Mouse (Mus musculus) lung, adult 2 months (tissue): ENCODE measurements at regions not wholly inside any gene's neighbourhood (a gene's known extent, or its start where the extent isn't known, plus 50 kb on each side); places are given as distances from the start of the nearest gene placed in this dataset.

ENCODE experiments used
- DNase-seq: peaks from one replicate; pipeline ENCODE4 v3.0.0; 2022
- H3K4me1 ChIP-seq: fragments of 200-500 bp; 2 replicates; pipeline ENCODE4 v1.6.1; 2011; ENCODE audit warnings: low read length; ENCODE audit not compliant: control insufficient read depth, insufficient read depth
- H3K4me3 ChIP-seq: fragments of 200-500 bp; replicated peaks from 2 replicates; pipeline ENCODE3; 2011; ENCODE audit warnings: low read depth, mild to moderate bottlenecking, control low read depth, low read length; ENCODE audit errors: extremely low read depth
- CTCF ChIP-seq: fragments of 200-500 bp; IDR thresholded peaks from 2 replicates; pipeline ENCODE4 v1.5.1; 2011; ENCODE audit warnings: mild to moderate bottlenecking, low read length, control low read depth; ENCODE audit not compliant: insufficient read depth
- POLR2A ChIP-seq: fragments of 200-500 bp; IDR thresholded peaks from 2 replicates; pipeline ENCODE4 v1.6.1; 2011; ENCODE audit warnings: low read depth, mild to moderate bottlenecking, control low read depth, low read length, borderline replicate concordance; ENCODE audit errors: extremely low read depth
- WGBS: fragments of 180-500 bp; shearing (Covaris S2); methylation state at CpG from one replicate; pipeline ENCODE4 v1.1.7; 2018; 5-methylcytosine and 5-hydroxymethylcytosine counted together

- DNase-seq, result no peak
- TF ChIP-seq CTCF (no peak), POLR2A (no peak)
- H3K4me1 ChIP-seq, result no peaks in the 10 kb centered on the region
- WGBS, result 82% methylated on average over 1 of the region's 1 CpGs
- no peak overlapping the region for H3K4me3 ChIP-seq
These were observed 447.8 kb downstream of the Dync2h1 start for GRCm38 (mm10) chr9:6736411-6736810.

DNA sequence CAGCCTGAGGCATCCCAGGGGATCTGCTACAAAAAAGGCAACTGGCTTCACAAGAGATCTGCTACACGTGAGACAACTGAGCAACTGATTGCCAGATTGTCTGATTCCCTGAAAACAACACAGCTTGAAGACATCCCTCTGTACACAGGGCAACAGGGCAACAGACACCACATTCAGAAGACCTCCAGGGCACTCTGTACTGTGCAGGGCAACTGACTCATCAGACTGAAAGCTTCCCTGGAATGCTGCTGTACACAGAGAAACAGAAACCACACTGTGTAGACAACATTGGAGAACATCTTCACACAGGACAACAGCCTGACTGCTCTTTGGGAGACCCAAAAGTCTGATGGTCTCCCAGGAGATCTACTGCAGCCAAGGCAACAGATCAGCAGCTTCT lies 456.8 kb upstream of the Ddi1 start:
- TF ChIP-seq POLR2A (no peak), CTCF (no peak)
- Histone ChIP-seq H3K4me3 (no peak overlapping the region), H3K4me1 (no peaks in the 10 kb centered on the region)
- 66% methylated on average over 1 of the region's 1 CpGs for WGBS
- DNase-seq, result no peak

- 74% methylated on average over 3 of the region's 3 CpGs for WGBS
- DNase-seq, result no peak
- Histone ChIP-seq H3K4me1 (no peaks in the 10 kb centered on the region), H3K4me3 (no peak overlapping the region)
- TF ChIP-seq POLR2A (no peak), CTCF (no peak)
These were observed 407.6 kb upstream of the Ddi1 start for GRCm38 (mm10) chr9:6677225-6677718.

DNA sequence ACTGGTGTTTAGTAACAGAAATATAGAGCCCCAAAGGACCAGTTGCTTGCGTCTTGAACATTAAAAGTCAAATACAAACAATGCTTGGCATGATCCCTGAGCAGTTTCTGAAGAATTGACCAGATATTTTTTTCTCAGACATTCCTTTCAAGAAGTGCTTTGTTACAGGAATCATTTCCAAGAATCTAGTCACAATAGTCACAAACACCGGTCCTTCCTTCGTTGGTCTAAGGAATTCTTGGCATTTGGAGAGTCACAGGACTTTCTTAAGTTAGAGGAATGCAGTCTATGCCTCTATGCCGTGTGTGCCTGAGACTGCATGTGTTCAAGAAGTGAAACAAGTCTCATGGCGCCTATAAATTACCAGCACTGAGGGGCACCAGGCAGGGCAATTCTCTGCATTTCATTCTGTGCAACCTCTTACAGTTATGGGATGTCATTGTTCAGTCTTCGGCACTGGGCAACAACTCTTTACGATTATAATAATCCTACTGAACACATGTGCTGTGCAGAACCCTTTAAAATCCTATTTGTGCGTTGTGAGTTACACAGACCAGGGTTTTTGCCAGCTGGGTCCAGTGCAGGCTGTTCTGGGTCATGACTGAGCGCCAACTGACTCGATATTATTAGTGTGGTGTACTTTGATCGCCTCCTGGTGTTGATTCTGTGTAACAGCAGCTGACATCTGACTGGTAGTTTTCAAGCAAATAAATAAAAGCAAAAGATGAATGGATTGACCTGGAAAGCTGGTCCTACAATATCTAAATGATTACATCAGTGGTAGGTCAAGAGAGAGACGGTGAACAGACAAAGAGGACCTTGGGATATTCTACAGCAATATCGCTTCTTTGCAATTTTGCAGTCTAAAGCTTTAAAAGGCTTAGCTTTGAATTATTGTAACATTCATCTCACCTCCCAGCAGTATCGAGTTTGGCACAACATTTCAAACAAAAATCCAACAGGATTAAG lies 398.6 kb upstream of the Ddi1 start:
- Histone ChIP-seq H3K4me3 (no peak overlapping the region), H3K4me1 (peaks cover 6% of the 10 kb centered on the region)
- no peak for TF ChIP-seq POLR2A
- peak; percentile 43; the same call in 1 of the 2 replicates for TF ChIP-seq CTCF
- 27% methylated on average over 14 of the region's 14 CpGs for WGBS
- peak; percentile 64 for DNase-seq

DNA sequence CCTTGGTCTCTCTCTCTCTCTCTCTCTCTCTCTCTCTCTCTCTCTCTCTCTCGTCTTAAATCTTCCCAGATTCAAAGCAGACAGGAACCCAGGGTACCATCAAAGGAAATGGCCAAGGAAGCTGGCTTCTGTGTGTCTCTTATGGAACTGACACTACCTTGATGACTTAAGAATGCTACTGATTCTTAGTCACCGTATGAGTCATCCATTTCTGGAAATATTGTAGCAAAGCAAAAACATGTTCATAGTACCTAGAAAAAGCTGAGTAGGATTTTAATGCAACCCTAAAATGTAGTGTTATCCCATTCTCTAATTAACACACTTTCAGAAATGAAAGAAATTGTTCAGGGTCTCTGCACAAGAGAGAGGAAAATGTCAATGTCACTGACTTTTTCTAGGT lies 396.0 kb upstream of the Ddi1 start:
- 55% methylated on average over 2 of the region's 2 CpGs for WGBS
- TF ChIP-seq CTCF, result no peak
- TF ChIP-seq POLR2A, result no peak

DNA sequence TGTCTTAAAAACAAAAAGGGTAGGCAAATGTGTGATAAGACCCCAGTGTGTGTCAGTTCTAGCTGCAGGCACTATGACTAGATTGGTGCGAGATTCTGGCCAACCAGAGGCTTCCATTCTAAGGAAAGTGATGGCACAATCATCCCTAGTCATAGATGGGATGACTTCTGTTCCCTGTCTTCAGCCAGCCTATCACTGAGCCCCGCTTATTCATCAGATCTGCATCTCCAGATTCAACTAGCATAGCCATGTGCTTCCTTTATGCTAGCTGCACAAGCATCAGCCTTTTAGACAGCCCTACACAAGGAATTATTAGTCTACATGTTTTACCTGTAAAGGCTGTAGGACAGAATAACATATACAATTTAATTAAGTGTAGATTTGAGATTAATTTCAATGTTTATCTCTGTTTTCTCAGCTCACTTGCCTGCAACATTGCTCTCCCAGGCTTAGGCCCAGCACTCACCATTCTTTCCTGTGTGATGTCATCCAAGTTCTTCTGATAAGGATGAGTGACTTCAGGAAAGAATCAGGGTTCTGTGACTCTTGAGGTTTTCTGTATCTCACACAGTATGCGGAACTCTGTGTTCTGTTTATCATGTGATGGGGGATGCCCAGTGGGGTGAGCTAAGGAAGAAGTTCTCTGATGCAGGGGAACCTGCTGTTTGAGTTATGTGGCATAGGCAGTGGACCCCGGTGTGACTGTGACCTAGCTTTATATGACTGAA lies 382.8 kb upstream of the Ddi1 start:
- no peaks in the 10 kb centered on the region for H3K4me1 ChIP-seq
- no peak overlapping the region for H3K4me3 ChIP-seq
- no peak for TF ChIP-seq CTCF
- no peak for TF ChIP-seq POLR2A
- 71% methylated on average over 4 of the region's 4 CpGs for WGBS
- no peak for DNase-seq

More for the DNA sequence above, 396.0 kb upstream of the Ddi1 start:
- Histone ChIP-seq H3K4me3 (no peak overlapping the region), H3K4me1 (peaks cover 6% of the 10 kb centered on the region)
- DNase-seq, result no peak

DNA sequence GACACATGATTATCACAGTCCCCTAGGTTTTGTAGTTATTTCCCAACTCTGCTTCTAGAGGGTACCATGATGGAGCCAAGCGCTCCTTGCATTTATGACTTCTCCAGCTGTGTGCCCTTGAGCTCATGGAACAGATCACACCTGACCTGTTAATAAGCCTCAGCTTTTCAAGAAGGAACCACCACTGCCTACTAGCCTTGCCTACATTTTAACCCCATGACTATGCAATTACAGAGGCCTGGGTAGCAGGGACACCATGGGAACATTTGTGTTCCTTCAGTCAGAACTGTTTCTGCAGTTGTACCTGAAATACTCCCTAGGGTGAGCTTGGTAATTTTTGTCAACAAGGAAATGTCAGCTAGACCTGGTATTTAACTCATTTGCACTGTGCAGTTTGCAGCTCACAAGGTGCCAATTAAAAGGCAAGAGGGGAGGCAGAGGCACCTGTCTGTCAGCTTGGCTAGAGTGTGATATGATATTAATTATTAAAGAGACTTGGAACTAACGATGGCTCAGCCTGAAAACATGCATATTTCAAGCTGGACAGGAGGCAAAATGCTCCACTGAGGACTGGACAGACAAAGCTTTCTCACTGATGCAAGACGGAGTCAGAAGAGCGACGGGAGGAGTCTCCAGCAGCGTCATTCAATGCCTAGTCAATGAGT lies 382.1 kb upstream of the Ddi1 start:
- H3K4me3 ChIP-seq, result no peak overlapping the region
- H3K4me1 ChIP-seq, result no peaks in the 10 kb centered on the region
- TF ChIP-seq CTCF (no peak), POLR2A (no peak)
- no peak for DNase-seq
- WGBS, result 84% methylated on average over 6 of the region's 6 CpGs

DNA sequence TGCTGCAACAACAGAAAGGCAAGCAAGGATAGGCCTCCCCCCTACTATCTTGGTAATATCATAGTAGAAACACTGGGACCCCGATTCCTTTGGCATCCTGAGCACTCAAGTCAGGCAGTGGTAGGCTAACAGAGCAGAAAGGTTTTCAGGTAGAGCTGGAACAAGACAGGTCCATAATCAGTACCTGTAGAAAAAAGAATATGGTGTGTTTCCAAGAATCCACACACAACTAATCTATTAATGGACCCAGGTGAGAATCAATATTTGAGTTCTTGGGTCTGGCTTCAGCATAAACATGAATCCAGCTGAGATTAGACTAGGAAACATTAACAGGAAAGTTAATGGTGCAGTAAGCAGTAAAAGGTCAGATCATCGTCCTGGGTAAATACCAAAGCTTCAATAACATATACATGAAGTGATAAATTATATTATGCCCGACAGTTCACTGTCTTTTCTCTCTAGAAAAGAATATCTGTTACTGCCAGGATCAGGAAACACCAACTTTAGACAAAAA lies 376.2 kb upstream of the Ddi1 start:
- 60% methylated on average over 3 of the region's 3 CpGs for WGBS
- Histone ChIP-seq H3K4me1 (no peaks in the 10 kb centered on the region), H3K4me3 (no peak overlapping the region)
- TF ChIP-seq POLR2A, result no peak
- DNase-seq, result no peak

DNA sequence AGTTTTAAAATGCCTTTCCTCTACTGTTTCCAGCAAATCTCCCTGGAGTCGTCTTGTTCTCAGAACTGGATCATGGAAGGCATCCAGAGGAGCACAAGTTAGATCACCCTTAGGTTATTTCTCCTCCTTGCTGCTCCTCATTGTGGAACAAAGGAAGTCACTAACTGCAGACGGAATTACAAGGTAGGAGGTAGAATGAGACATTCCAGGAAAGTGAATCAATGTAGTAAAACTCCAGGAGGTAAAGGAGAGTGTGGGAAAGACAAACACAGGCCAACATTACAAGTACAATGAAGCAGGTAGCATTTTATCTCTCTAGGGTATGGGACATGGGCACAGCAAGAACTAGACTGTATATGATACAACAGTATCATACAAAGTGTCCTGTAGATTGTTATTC lies 375.7 kb upstream of the Ddi1 start:
- WGBS, result 69% methylated on average over 2 of the region's 2 CpGs
- TF ChIP-seq POLR2A (no peak), CTCF (no peak)
- H3K4me3 ChIP-seq, result no peak overlapping the region
- no peaks in the 10 kb centered on the region for H3K4me1 ChIP-seq
- DNase-seq, result no peak
